Mouse (Mus musculus): ENCODE measurements around the gene Ehd3. TPM values are rescaled to one million over a fixed set of nuclear protein-coding genes. Genes with fewer than 3 reads are reported as not detected.

Ehd3 gene
- polyA plus RNA-seq, 1 experiment, result 7.7 TPM

- WGBS, result 76% methylated on average over 6 of the region's 6 CpGs
- H3K27ac ChIP-seq (ENCODE audit: control insufficient read depth, insufficient read depth, low read depth, low read length, poor library complexity), result no peak overlapping the region
- H3K4me3 ChIP-seq (replicated peaks; ENCODE audit: control insufficient read depth, low read depth, low read length), result no peak overlapping the region
- no peaks in the 10 kb centered on the region for H3K4me1 ChIP-seq (ENCODE audit: control insufficient read depth, insufficient read depth, low read length)
- TF ChIP-seq POLR2A (IDR thresholded peaks at IDR 0.05; ENCODE audit: borderline replicate concordance, control insufficient read depth, low read depth, low read length) (no peak), CTCF (IDR thresholded peaks at IDR 0.05; ENCODE audit: control insufficient read depth, insufficient read depth, low read length) (no peak)
These were observed 2.4 kb downstream of the Ehd3 start for GRCm38 (mm10) chr17:73806331-73806730.

GRCm38 (mm10) chr17:73807211-73807610 is 3.3 kb downstream of the Ehd3 start:
- Histone ChIP-seq H3K4me3 (replicated peaks; ENCODE audit: control insufficient read depth, low read depth, low read length) (no peak overlapping the region), H3K27ac (ENCODE audit: control insufficient read depth, insufficient read depth, low read depth, low read length, poor library complexity) (no peak overlapping the region), H3K4me1 (ENCODE audit: control insufficient read depth, insufficient read depth, low read length) (no peaks in the 10 kb centered on the region)
- WGBS, result 46% methylated on average over 5 of the region's 5 CpGs
- TF ChIP-seq POLR2A (IDR thresholded peaks at IDR 0.05; ENCODE audit: borderline replicate concordance, control insufficient read depth, low read depth, low read length) (no peak), CTCF (IDR thresholded peaks at IDR 0.05; ENCODE audit: control insufficient read depth, insufficient read depth, low read length) (no peak)

GRCm38 (mm10) chr17:73808431-73808830 is 4.5 kb downstream of the Ehd3 start:
- WGBS, result 82% methylated on average over 6 of the region's 6 CpGs
- Histone ChIP-seq H3K4me1 (ENCODE audit: control insufficient read depth, insufficient read depth, low read length) (no peaks in the 10 kb centered on the region), H3K4me3 (replicated peaks; ENCODE audit: control insufficient read depth, low read depth, low read length) (no peak overlapping the region), H3K27ac (ENCODE audit: control insufficient read depth, insufficient read depth, low read depth, low read length, poor library complexity) (no peak overlapping the region)
- TF ChIP-seq POLR2A (IDR thresholded peaks at IDR 0.05; ENCODE audit: borderline replicate concordance, control insufficient read depth, low read depth, low read length) (no peak), CTCF (IDR thresholded peaks at IDR 0.05; ENCODE audit: control insufficient read depth, insufficient read depth, low read length) (no peak)

GRCm38 (mm10) chr17:73810801-73811200 is 6.9 kb downstream of the Ehd3 start:
- Histone ChIP-seq H3K4me3 (replicated peaks; ENCODE audit: control insufficient read depth, low read depth, low read length) (no peak overlapping the region), H3K27ac (ENCODE audit: control insufficient read depth, insufficient read depth, low read depth, low read length, poor library complexity) (no peak overlapping the region), H3K4me1 (ENCODE audit: control insufficient read depth, insufficient read depth, low read length) (peaks cover 2% of the 10 kb centered on the region; the same call in 1 of the 2 replicates)
- WGBS, result 56% methylated on average over 1 of the region's 1 CpGs
- TF ChIP-seq POLR2A (IDR thresholded peaks at IDR 0.05; ENCODE audit: borderline replicate concordance, control insufficient read depth, low read depth, low read length) (no peak), CTCF (IDR thresholded peaks at IDR 0.05; ENCODE audit: control insufficient read depth, insufficient read depth, low read length) (no peak)

GRCm38 (mm10) chr17:73811566-73811965 is 7.6 kb downstream of the Ehd3 start:
- Histone ChIP-seq H3K4me1 (ENCODE audit: control insufficient read depth, insufficient read depth, low read length) (peaks cover 2% of the 10 kb centered on the region; the same call in 1 of the 2 replicates), H3K27ac (ENCODE audit: control insufficient read depth, insufficient read depth, low read depth, low read length, poor library complexity) (no peak overlapping the region), H3K4me3 (replicated peaks; ENCODE audit: control insufficient read depth, low read depth, low read length) (no peak overlapping the region)
- TF ChIP-seq CTCF (IDR thresholded peaks at IDR 0.05; ENCODE audit: control insufficient read depth, insufficient read depth, low read length) (no peak), POLR2A (IDR thresholded peaks at IDR 0.05; ENCODE audit: borderline replicate concordance, control insufficient read depth, low read depth, low read length) (no peak)
- WGBS, result 84% methylated on average over 5 of the region's 5 CpGs

- 51% methylated on average over 8 of the region's 8 CpGs for WGBS
- Histone ChIP-seq H3K4me3 (replicated peaks; ENCODE audit: control insufficient read depth, low read depth, low read length) (no peak overlapping the region), H3K27ac (ENCODE audit: control insufficient read depth, insufficient read depth, low read depth, low read length, poor library complexity) (no peak overlapping the region), H3K4me1 (ENCODE audit: control insufficient read depth, insufficient read depth, low read length) (peaks cover 2% of the 10 kb centered on the region; the same call in 1 of the 2 replicates)
- TF ChIP-seq POLR2A (IDR thresholded peaks at IDR 0.05; ENCODE audit: borderline replicate concordance, control insufficient read depth, low read depth, low read length) (no peak), CTCF (IDR thresholded peaks at IDR 0.05; ENCODE audit: control insufficient read depth, insufficient read depth, low read length) (no peak)
These were observed 9.2 kb downstream of the Ehd3 start for GRCm38 (mm10) chr17:73813031-73813660.

GRCm38 (mm10) chr17:73814500-73815190 is 10.7 kb downstream of the Ehd3 start:
- H3K4me1 ChIP-seq (ENCODE audit: control insufficient read depth, insufficient read depth, low read length), result peaks cover 2% of the 10 kb centered on the region; the same call in 1 of the 2 replicates
- WGBS, result 63% methylated on average over 6 of the region's 6 CpGs
- peak overlapping the region; percentile 41 for H3K27ac ChIP-seq (ENCODE audit: control insufficient read depth, insufficient read depth, low read depth, low read length, poor library complexity)
- H3K4me3 ChIP-seq (replicated peaks; ENCODE audit: control insufficient read depth, low read depth, low read length), result no peak overlapping the region
- TF ChIP-seq POLR2A (IDR thresholded peaks at IDR 0.05; ENCODE audit: borderline replicate concordance, control insufficient read depth, low read depth, low read length) (no peak), CTCF (IDR thresholded peaks at IDR 0.05; ENCODE audit: control insufficient read depth, insufficient read depth, low read length) (no peak)

- H3K27ac ChIP-seq (ENCODE audit: control insufficient read depth, insufficient read depth, low read depth, low read length, poor library complexity), result no peak overlapping the region
- 74% methylated on average over 9 of the region's 9 CpGs for WGBS
- peaks cover 2% of the 10 kb centered on the region; the same call in 1 of the 2 replicates for H3K4me1 ChIP-seq (ENCODE audit: control insufficient read depth, insufficient read depth, low read length)
- H3K4me3 ChIP-seq (replicated peaks; ENCODE audit: control insufficient read depth, low read depth, low read length), result no peak overlapping the region
- no peak for TF ChIP-seq CTCF (IDR thresholded peaks at IDR 0.05; ENCODE audit: control insufficient read depth, insufficient read depth, low read length)
- no peak for TF ChIP-seq POLR2A (IDR thresholded peaks at IDR 0.05; ENCODE audit: borderline replicate concordance, control insufficient read depth, low read depth, low read length)
These were observed 13.9 kb downstream of the Ehd3 start for GRCm38 (mm10) chr17:73817697-73818380.

All from bone marrow, adult 2 months (tissue).